Mouse (Mus musculus) midbrain, embryonic 12.5 days (tissue): ENCODE measurements around the gene Hoxb1. TPM values are rescaled to one million over a fixed set of nuclear protein-coding genes. Genes with fewer than 3 reads are reported as not detected.
A peak's percentile ranks its signal among the peaks of the same experiment; 100 is the strongest.

Experiments used
- ATAC-seq: fragments of 200-750 bp; cut with Nextera tagmentation; 2 replicates; pipeline ENCODE4 v1.8.0; 2017; ENCODE audit warnings: low read depth, moderate TSS enrichment, moderate library complexity; ENCODE audit not compliant: low FRiP score
- H3K27ac ChIP-seq: fragments of 300-500 bp; sonication (generic); replicated peaks from 2 replicates; pipeline ENCODE4 v1.5.1; 2016; ENCODE audit warnings: mild to moderate bottlenecking
- H3K27me3 ChIP-seq: fragments of 300-500 bp; sonication (generic); 2 replicates; pipeline ENCODE4 v1.6.1; 2016; ENCODE audit warnings: mild to moderate bottlenecking
- H3K36me3 ChIP-seq: fragments of 300-500 bp; sonication (generic); 2 replicates; pipeline ENCODE4 v1.6.1; 2016
- H3K4me1 ChIP-seq: fragments of 300-500 bp; sonication (generic); 2 replicates; pipeline ENCODE4 v1.6.1; 2016
- H3K4me2 ChIP-seq: fragments of 300-500 bp; sonication (generic); replicated peaks from 2 replicates; pipeline ENCODE4 v1.6.1; 2016; ENCODE audit warnings: mild to moderate bottlenecking, moderate library complexity
- H3K4me3 ChIP-seq: fragments of 300-500 bp; sonication (generic); 2 replicates; pipeline ENCODE4 v1.5.1; 2016; ENCODE audit warnings: mild to moderate bottlenecking
- H3K9ac ChIP-seq: fragments of 300-500 bp; sonication (generic); replicated peaks from 2 replicates; pipeline ENCODE4 v1.6.1; 2016; ENCODE audit warnings: mild to moderate bottlenecking, moderate library complexity
- H3K9me3 ChIP-seq: fragments of 300-500 bp; sonication (generic); 2 replicates; pipeline ENCODE4 v1.6.1; 2016; ENCODE audit warnings: mild to moderate bottlenecking
- WGBS: fragments of 180-500 bp; shearing (Covaris S2); methylation state at CpG from one replicate; pipeline ENCODE4 v1.1.7; 2016; 5-methylcytosine and 5-hydroxymethylcytosine counted together
- polyA plus RNA-seq: library from polyadenylated mRNA; unstranded; fragments of >200 nt; fragmentation: Nextera tagmentation; extraction: Ambion mirVana; gene quantifications from 2 replicates; pipeline ENCODE4 v1.2.1, GENCODE M21; 2016

Gene Hoxb1
- polyA plus RNA-seq, 1 experiment from 2014 or later, result not detected

DNA sequence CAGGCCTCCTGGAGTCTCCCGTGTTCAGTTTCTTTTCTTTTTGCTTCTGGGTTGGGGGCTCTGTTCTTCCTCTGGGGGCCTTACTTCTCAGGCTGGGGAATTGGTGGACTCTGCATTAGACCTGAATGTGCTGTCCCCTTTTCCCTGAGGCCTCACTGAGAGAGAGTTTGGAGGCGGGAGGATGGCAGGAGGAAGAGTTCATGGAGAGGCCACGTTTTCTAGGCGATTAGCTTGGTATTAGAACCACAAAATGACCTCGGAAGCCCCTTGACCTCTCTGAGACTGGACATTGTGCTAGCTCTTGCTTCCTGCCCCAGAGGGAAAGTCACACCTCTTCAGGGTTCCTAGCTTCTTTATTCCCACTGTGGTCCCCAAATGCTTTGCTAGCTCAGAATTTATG, 41.4 kb upstream of the Hoxb1 start:
- no peaks in the 10 kb centered on the region for H3K36me3 ChIP-seq
- no peaks in the 10 kb centered on the region for H3K9me3 ChIP-seq
- no peak overlapping the region for H3K4me2 ChIP-seq
- H3K27me3 ChIP-seq, result peaks cover 100% of the 10 kb centered on the region
- under 1% methylated on average over 5 of the region's 5 CpGs for WGBS
- H3K9ac ChIP-seq, result no peak overlapping the region
- ATAC-seq, result no peak
- 0 out of 2 replicates have a peak, but pooled peaks cover under 1% of the 10 kb centered on the region for H3K4me1 ChIP-seq
- no peak overlapping the region for H3K4me3 ChIP-seq
- no peak overlapping the region for H3K27ac ChIP-seq

DNA sequence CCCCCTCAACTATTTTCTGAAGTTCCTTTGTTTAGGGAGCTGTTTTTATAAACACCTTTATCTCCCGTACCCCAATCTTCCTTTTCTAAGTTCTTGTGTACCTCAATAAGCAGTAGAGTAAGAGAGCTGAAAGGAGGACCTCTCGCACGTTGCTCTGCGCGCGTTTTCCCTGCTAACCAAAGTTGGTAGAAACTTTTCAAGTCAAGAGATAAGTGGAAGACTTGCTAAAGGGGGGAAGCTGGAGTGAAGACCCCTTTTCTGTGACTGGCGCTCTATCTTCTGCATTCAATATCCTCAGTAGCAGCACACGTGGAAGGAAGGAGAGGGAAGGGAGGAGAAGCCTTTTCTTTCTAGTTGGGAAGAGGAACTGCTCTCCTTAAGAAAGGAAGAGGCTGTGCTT, 40.6 kb upstream of the Hoxb1 start:
- WGBS, result 2% methylated on average over 8 of the region's 8 CpGs
- no peak overlapping the region for H3K9ac ChIP-seq
- no peak overlapping the region for H3K27ac ChIP-seq
- H3K4me3 ChIP-seq, result no peak overlapping the region
- H3K36me3 ChIP-seq, result no peaks in the 10 kb centered on the region
- peaks cover 100% of the 10 kb centered on the region for H3K27me3 ChIP-seq
- H3K9me3 ChIP-seq, result no peaks in the 10 kb centered on the region
- no peaks in the 10 kb centered on the region for H3K4me1 ChIP-seq
- H3K4me2 ChIP-seq, result no peak overlapping the region
- ATAC-seq, result no peak

DNA sequence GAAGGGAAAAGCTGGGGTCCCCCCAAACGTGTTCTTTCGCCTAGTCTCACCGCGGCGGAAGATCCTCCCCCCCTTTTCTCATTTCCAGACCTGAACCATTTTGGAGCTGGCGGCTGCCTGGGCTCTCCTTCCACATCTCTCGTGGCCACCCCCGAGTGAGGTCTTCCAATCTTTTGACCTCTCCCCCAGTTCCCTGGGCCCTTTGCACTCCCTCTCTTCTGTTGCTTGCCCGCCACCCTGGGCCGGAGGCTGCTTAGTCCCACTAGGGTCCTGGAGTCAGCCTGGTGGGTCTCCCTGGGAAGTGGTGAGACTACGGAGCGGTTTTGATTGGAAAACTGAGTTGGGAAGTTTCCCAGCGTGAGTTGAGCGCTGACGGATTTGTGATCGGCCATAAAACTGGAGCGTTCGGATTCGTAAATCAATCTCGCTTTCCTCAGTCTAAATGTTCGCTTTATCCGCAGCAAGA, 39.8 kb upstream of the Hoxb1 start:
- no peak for ATAC-seq
- H3K4me3 ChIP-seq, result no peak overlapping the region
- WGBS, result 2% methylated on average over 22 of the region's 22 CpGs
- H3K27ac ChIP-seq, result no peak overlapping the region
- H3K4me2 ChIP-seq, result no peak overlapping the region
- no peaks in the 10 kb centered on the region for H3K9me3 ChIP-seq
- H3K4me1 ChIP-seq, result no peaks in the 10 kb centered on the region
- H3K27me3 ChIP-seq, result peaks cover 100% of the 10 kb centered on the region
- no peaks in the 10 kb centered on the region for H3K36me3 ChIP-seq
- H3K9ac ChIP-seq, result no peak overlapping the region

DNA sequence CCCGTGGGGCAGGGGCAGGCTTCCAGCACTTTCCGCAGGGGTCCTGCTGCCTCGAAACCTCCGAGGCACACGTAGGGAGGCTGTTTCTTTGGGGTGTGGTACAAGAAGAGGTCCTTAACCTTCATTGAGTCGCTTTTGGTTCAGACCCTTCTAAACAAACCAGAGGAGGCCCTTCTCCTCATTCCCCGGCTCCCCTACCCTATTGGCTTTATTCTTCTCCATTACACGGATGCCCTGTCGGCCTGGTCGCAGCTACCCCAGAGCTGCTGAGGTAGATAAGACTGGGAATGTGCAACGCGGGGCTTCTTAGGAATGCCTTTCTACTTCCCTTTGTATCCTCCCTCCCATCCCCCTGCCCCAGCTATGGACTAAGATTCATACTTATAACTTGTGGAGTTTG, 38.8 kb upstream of the Hoxb1 start:
- H3K27me3 ChIP-seq, result peaks cover 100% of the 10 kb centered on the region
- no peak overlapping the region for H3K4me3 ChIP-seq
- H3K4me1 ChIP-seq, result no peaks in the 10 kb centered on the region
- H3K4me2 ChIP-seq, result no peak overlapping the region
- no peaks in the 10 kb centered on the region for H3K36me3 ChIP-seq
- no peak overlapping the region for H3K9ac ChIP-seq
- no peak for ATAC-seq
- no peaks in the 10 kb centered on the region for H3K9me3 ChIP-seq
- WGBS, result 2% methylated on average over 12 of the region's 12 CpGs
- no peak overlapping the region for H3K27ac ChIP-seq

DNA sequence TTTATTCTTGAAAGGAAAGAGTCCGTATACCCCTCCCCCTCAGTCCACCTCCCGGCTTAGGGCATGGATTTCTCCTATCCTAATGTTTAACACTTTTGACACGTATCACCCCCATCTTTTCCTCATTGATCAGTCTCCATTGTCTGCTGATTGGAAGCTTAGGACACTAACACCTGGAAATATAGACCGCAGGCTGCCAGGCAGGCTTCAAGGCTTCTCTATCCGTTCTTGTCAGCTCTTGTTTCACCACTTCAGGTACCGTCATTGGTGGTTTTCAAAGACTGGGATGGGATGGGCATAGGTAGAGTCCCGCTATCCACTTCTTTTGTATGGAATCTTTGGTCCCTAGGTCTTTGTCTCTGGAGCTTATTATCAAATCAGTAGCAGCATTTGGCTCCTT, 38.4 kb upstream of the Hoxb1 start:
- Histone ChIP-seq H3K4me2 (no peak overlapping the region), H3K27me3 (peaks cover 100% of the 10 kb centered on the region), H3K36me3 (no peaks in the 10 kb centered on the region), H3K9me3 (no peaks in the 10 kb centered on the region), H3K9ac (no peak overlapping the region), H3K4me1 (no peaks in the 10 kb centered on the region), H3K27ac (no peak overlapping the region), H3K4me3 (no peak overlapping the region)
- WGBS, result 2% methylated on average over 7 of the region's 7 CpGs
- no peak for ATAC-seq

DNA sequence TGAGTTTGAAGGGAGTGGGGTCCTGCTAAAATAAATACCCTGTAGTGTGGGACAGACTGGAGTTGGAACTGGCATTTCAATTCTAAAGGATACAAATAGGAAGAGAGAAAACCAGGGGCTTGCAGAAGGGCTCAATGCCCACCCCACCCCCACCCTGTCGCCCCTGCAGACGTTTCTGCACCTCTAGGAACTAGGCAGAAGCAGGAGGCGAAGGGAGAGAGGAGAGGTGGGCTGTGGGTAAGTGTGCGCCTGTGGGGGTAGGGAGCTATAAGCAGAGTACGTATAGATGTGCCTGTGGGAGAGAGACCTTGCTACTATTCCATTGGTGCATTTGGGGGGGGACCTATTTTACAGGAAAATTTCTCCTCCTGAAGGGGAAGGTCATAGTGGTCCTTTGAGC, 37.8 kb upstream of the Hoxb1 start:
- WGBS, result 0% methylated on average over 5 of the region's 5 CpGs
- Histone ChIP-seq H3K36me3 (no peaks in the 10 kb centered on the region), H3K27ac (no peak overlapping the region), H3K4me3 (no peak overlapping the region), H3K27me3 (peaks cover 100% of the 10 kb centered on the region), H3K4me1 (0 out of 2 replicates have a peak, but pooled peaks cover 2% of the 10 kb centered on the region), H3K4me2 (no peak overlapping the region), H3K9me3 (no peaks in the 10 kb centered on the region), H3K9ac (no peak overlapping the region)
- ATAC-seq, result no peak

DNA sequence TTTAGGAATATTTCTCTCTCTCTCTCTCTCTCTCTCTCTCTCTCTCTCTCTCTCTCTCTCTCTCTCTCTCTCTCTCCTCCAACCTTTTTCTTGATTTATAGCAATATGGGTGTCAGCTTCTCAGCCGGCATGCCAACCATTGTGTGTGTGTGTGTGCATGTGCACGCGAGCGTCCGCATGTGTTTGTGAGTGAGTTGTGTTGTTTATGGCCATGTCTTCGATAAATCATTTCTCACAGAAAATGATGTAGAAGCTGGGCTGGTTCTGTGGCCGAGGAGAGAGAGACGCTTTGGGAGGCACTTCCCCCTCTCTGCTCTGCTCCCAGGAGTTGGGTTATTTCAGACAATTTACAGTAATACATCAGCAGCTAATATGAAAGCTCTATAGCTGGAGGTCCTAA, 36.9 kb upstream of the Hoxb1 start:
- Histone ChIP-seq H3K36me3 (no peaks in the 10 kb centered on the region), H3K4me2 (no peak overlapping the region), H3K27ac (no peak overlapping the region), H3K27me3 (peaks cover 100% of the 10 kb centered on the region), H3K4me3 (no peak overlapping the region), H3K9ac (no peak overlapping the region), H3K9me3 (no peaks in the 10 kb centered on the region), H3K4me1 (0 out of 2 replicates have a peak, but pooled peaks cover 3% of the 10 kb centered on the region)
- 5% methylated on average over 8 of the region's 8 CpGs for WGBS
- ATAC-seq, result no peak

DNA sequence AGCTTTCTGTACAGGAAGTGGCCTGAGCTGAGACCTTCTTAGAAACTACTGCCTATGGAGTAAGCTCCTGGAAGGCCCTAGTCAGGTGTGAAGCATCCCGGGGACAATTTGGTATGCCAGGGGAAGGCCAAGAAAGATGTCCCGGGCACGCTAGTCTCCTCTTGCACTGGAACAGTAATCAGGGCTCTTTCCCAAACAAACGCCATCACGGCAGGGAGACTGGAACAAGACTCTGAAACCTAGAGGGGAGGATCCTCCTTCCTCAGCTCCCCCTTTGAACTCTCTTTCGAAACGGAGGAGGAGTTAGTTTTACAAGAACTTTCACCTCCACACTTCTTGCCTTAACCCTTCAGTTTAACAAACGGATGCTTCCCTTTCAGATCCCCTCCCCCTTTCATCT, 33.4 kb upstream of the Hoxb1 start:
- no peak overlapping the region for H3K27ac ChIP-seq
- no peaks in the 10 kb centered on the region for H3K9me3 ChIP-seq
- no peak overlapping the region for H3K9ac ChIP-seq
- no peak overlapping the region for H3K4me2 ChIP-seq
- no peaks in the 10 kb centered on the region for H3K36me3 ChIP-seq
- 0 out of 2 replicates have a peak, but pooled peaks cover 3% of the 10 kb centered on the region for H3K4me1 ChIP-seq
- peaks cover 100% of the 10 kb centered on the region for H3K27me3 ChIP-seq
- H3K4me3 ChIP-seq, result no peak overlapping the region
- 0% methylated on average over 8 of the region's 8 CpGs for WGBS
- ATAC-seq, result no peak

DNA sequence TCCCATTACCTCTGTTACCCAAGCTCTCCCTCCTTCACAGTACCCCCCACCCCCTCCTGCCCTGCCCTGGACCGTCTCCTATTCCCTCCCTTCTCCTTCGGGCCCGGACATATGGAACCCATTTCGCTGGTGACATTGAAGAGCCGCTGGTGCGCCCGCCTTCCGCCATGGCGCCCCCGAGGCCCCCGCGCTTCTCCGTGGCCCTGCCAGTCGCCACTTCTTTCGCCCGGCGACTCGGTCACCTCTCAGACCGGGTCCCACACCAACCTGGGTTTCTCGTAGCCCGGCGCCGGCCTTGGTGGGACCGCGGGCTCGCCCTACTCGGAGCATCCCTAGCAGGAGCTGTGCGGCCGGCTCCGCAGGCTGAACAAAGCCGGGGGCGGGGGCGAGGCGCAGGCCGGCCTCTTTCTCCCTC, 32.9 kb upstream of the Hoxb1 start:
- Histone ChIP-seq H3K4me1 (0 out of 2 replicates have a peak, but pooled peaks cover 3% of the 10 kb centered on the region), H3K27ac (no peak overlapping the region), H3K36me3 (no peaks in the 10 kb centered on the region), H3K9ac (no peak overlapping the region), H3K27me3 (peaks cover 100% of the 10 kb centered on the region), H3K4me3 (0 out of 2 replicates have a peak overlapping the region, but pooled peaks have one; percentile 9), H3K4me2 (no peak overlapping the region), H3K9me3 (no peaks in the 10 kb centered on the region)
- under 1% methylated on average over 34 of the region's 35 CpGs for WGBS
- ATAC-seq, result no peak

DNA sequence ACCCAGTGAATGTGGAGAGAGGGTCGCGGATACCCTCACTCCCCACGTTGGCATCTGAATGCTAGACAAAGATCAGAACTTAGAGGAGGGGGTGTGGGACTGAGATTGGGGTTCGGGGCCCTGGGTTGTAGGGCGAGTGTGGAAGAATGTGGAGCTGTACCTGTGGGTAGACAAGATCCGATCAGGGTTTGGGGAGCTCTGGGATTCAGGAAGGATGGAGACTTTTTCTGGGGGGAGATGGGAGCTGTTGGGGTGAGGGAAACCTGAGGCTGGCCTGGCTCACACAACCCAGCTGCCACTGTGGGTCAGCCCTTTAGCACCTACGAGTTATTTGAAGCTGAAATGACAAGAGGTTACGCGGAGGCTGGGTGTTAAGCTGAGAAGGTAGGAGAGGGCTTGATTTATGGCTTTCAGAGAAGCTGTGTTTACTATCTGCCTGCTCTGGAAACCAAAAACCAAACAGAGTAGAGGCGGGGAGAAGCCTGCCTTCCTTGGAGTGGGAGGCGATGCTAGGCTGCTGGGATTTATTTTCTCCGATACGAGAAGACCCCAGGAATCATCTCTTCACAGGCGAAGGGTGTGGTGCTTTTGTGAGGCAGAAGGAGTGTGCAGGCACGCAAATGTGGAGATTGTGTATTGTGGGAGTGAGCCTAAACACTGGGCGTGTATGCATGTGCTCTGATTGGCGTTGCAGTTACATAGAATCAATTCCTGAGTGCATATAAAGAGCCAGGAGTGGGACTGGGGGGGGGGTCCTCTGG, 32.1 kb upstream of the Hoxb1 start:
- Histone ChIP-seq H3K36me3 (no peaks in the 10 kb centered on the region), H3K9me3 (no peaks in the 10 kb centered on the region), H3K4me3 (no peak overlapping the region), H3K4me2 (no peak overlapping the region), H3K27me3 (peaks cover 100% of the 10 kb centered on the region), H3K9ac (no peak overlapping the region), H3K27ac (no peak overlapping the region), H3K4me1 (0 out of 2 replicates have a peak, but pooled peaks cover 3% of the 10 kb centered on the region)
- ATAC-seq, result no peak
- 3% methylated on average over 17 of the region's 17 CpGs for WGBS

DNA sequence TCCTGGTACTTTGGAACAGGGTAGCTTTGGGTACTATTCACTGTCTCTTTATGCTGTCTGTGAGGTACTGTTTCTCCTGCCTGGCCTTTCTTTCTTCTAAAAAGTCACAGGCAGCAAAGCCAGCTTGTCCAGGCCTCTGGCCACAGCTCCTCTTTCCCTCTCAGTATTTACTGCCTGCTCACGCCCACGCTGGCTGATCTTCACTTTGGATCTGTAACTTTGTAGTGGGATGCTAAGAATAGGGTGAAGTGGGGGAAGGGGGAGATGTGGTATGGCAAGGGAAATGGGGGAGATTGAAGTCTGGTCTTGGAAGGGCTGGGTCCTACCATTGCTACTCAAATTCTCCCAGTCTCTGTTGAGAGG, 31.6 kb upstream of the Hoxb1 start:
- H3K4me2 ChIP-seq, result no peak overlapping the region
- H3K9ac ChIP-seq, result no peak overlapping the region
- 0% methylated on average over 2 of the region's 2 CpGs for WGBS
- 0 out of 2 replicates have a peak, but pooled peaks cover 3% of the 10 kb centered on the region for H3K4me1 ChIP-seq
- no peak overlapping the region for H3K4me3 ChIP-seq
- no peaks in the 10 kb centered on the region for H3K9me3 ChIP-seq
- peaks cover 100% of the 10 kb centered on the region for H3K27me3 ChIP-seq
- H3K36me3 ChIP-seq, result no peaks in the 10 kb centered on the region
- H3K27ac ChIP-seq, result no peak overlapping the region
- no peak for ATAC-seq

DNA sequence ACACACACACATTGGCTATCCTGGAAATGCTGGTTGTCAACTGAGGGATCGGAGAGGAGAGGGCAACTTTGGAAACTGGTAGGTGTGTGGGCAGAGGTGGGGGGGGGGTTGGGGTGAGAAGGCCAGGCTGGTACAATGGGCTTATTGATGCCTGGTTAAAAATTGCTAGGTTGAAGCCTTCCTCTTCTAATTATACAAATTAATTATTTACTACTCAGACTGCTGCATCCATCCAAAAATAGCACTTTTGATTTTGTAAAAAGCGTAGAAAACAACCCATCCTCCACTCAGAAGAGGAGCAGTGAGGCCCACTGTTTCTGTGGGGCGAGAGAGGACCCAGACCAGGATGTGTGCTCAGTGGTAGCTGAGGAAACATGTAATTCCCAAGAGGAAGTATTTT, 30.6 kb upstream of the Hoxb1 start:
- no peak for ATAC-seq
- H3K27ac ChIP-seq, result no peak overlapping the region
- H3K4me1 ChIP-seq, result 0 out of 2 replicates have a peak, but pooled peaks cover 3% of the 10 kb centered on the region
- no peak overlapping the region for H3K4me2 ChIP-seq
- no peak overlapping the region for H3K9ac ChIP-seq
- no peaks in the 10 kb centered on the region for H3K9me3 ChIP-seq
- no peaks in the 10 kb centered on the region for H3K36me3 ChIP-seq
- no peak overlapping the region for H3K4me3 ChIP-seq
- H3K27me3 ChIP-seq, result peaks cover 100% of the 10 kb centered on the region
- WGBS, result 28% methylated on average over 3 of the region's 3 CpGs
